ENCODE assay signal across 8 mouse cellular contexts in the genomic region with DNA sequence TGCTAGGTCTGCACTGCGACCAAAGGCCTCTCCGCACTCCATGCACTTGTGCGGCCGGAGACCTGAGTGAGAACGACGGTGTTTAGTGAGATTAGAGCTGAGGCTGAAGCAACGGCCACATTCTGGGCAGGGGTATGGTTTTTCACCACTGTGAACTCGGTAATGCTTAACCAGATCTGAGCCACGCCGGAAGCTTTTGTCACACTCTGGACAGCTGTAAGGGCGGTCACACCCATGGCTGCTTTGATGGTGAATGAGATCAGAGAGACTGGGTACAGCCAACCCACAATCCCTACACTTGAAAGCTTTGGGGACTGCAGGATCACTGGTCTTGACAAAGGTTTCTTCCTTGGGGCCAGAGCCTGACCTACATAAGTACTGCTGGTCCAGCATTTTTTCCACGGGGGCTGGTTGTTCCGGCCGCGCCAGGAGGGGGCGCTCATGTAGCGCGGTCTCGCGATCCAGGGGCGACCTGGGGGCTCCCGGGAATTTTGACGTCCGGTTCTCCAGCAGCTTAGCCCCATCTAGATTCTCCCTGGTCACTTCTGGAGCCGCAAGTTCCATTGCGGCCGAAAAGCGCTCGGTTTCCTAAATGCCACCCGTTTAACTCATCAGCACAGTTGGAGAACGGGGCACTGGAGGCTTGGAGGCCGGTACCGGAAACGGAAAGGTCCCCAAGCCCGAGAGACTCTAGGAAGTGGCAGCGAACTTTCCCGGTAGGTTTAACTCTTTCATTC. TPM values are rescaled to one million over a fixed set of nuclear protein-coding genes. Genes with fewer than 3 reads are reported as not detected.
DNase-seq lines count a peak whose midpoint lies in the region; ATAC-seq and TF ChIP-seq lines count a peak whose summit lies in the region.

A gene (plus strand): TSS at position 487 of the 737 bp plus-strand sequence.

- in situ Hi-C loops in ES-E14 (cut with MboI; ENCODE audit: low sequenced_read_pairs in 2 of 2, unreplicated experiment in 2 of 2): no loop called here

- H3K4me3 ChIP-seq in ES-E14 (ENCODE audit: insufficient read depth in 1 of 2, low read depth in 1 of 2, low read length in 2 of 2, poor library complexity in 1 of 2, severe bottlenecking in 1 of 2): peak within 1 kb of the TSS; percentile 88 to 89
- peak within 1 kb of the TSS; percentile 70 for H3K4me3 ChIP-seq in forebrain, embryonic 15.5 days
- peak within 1 kb of the TSS; percentile 63 for H3K4me3 ChIP-seq in neural tube, embryonic 14.5 days (ENCODE audit: low read depth, low read length)

- H3K4me1 ChIP-seq in ES-E14 (ENCODE audit: control insufficient read depth in 2 of 2, insufficient read depth in 2 of 2, low read length in 2 of 2, poor library complexity in 1 of 2): peaks cover 0 to 2% of the 10 kb centered on the region in 2 experiments; a peak in 1 of 4 replicates
- H3K4me1 ChIP-seq in forebrain, embryonic 15.5 days: peaks cover 17% of the 10 kb centered on the region
- peaks cover 9% of the 10 kb centered on the region; the same call in 1 of the 2 replicates for H3K4me1 ChIP-seq in neural tube, embryonic 14.5 days (ENCODE audit: control insufficient read depth, insufficient read depth, low read length)

- H3K27ac ChIP-seq in ES-E14 (ENCODE audit: insufficient read depth, low read depth, low read length, poor library complexity, severe bottlenecking): peak within 1 kb of the TSS; percentile 97
- peak within 1 kb of the TSS; percentile 98 for H3K27ac ChIP-seq in forebrain, embryonic 15.5 days (replicated peaks)
- H3K27ac ChIP-seq in neural tube, embryonic 14.5 days (ENCODE audit: low read depth, low read length): peak within 1 kb of the TSS; percentile 95

- peak within 1 kb of the TSS; percentile 76 for H3K4me2 ChIP-seq in forebrain, embryonic 15.5 days (replicated peaks)
- H3K4me2 ChIP-seq in neural tube, embryonic 14.5 days (ENCODE audit: low read depth, low read length): peak within 1 kb of the TSS; percentile 87

- 24% methylated on average over 37 of the region's 37 CpGs for WGBS in forebrain, embryonic 15.5 days
- 27% methylated on average over 37 of the region's 37 CpGs for WGBS in neural tube, embryonic 14.5 days

- H3K36me3 ChIP-seq in ES-E14 (ENCODE audit: control insufficient read depth, insufficient read depth, low read length, poor library complexity, severe bottlenecking): peaks cover 8% of the 10 kb centered on the region; the same call in 1 of the 2 replicates
- peaks cover 9% of the 10 kb centered on the region; the same call in 1 of the 2 replicates for H3K36me3 ChIP-seq in forebrain, embryonic 15.5 days
- H3K36me3 ChIP-seq in neural tube, embryonic 14.5 days (ENCODE audit: control insufficient read depth, insufficient read depth, low read length): peaks cover 5% of the 10 kb centered on the region; the same call in 1 of the 2 replicates

- peak; percentile 51 for DNase-seq in ES-E14 (ENCODE audit: low read depth, low spot score)
- peak; percentile 86 for DNase-seq in cerebellum, adult 11-12 months
- peak; percentile 90 to 93 for DNase-seq in heart, postnatal 14 days
- DNase-seq in layer of hippocampus, adult 11-12 months (ENCODE audit: low spot score): peak; percentile 84
- DNase-seq in lung, adult 18-20 months: peak; percentile 83 to 86
- peak; percentile 78 for DNase-seq in testis, postnatal 14 days (ENCODE audit: low spot score)

- H3K9me3 ChIP-seq in ES-E14 (ENCODE audit: control insufficient read depth, insufficient read depth, low read depth, low read length): no peaks in the 10 kb centered on the region
- no peaks in the 10 kb centered on the region for H3K9me3 ChIP-seq in forebrain, embryonic 15.5 days
- H3K9me3 ChIP-seq in neural tube, embryonic 14.5 days (ENCODE audit: control insufficient read depth, low read length): no peaks in the 10 kb centered on the region

- H3K9ac ChIP-seq in ES-E14 (ENCODE audit: insufficient read depth, low read depth, low read length, poor library complexity, severe bottlenecking): peak within 1 kb of the TSS; percentile 97
- H3K9ac ChIP-seq in forebrain, embryonic 15.5 days (replicated peaks): peak within 1 kb of the TSS; percentile 67
- H3K9ac ChIP-seq in neural tube, embryonic 14.5 days (replicated peaks; ENCODE audit: low read depth, low read length): peak within 1 kb of the TSS; percentile 55

- H3K27me3 ChIP-seq in forebrain, embryonic 15.5 days: no peaks in the 10 kb centered on the region
- H3K27me3 ChIP-seq in neural tube, embryonic 14.5 days (ENCODE audit: control insufficient read depth, insufficient read depth, low read length): no peaks in the 10 kb centered on the region

- intact Hi-C loops in heart, postnatal 14 days (cut with DNase I): loop anchor here (2.0 kb wide), 1 partner anchor 108 kb away; no protein-coding TSS in a partner anchor

- peak; percentile 6; the same call in 1 of the 2 replicates for ATAC-seq in forebrain, embryonic 15.5 days (replicated peaks)
- peak; percentile 29 for ATAC-seq in neural tube, embryonic 14.5 days (ENCODE audit: low read depth)

TF ChIP-seq in ES-E14, 5 proteins besides CTCF, POLR2A, EP300 and RAD21:
- TF ChIP-seq MAFK (IDR thresholded peaks at IDR 0.05; ENCODE audit: insufficient read depth, low read depth, low read length) (peak; percentile 84), HCFC1 (IDR thresholded peaks at IDR 0.05; ENCODE audit: borderline replicate concordance, insufficient read depth, low read length) (no peak; the same call in 1 of the 2 replicates)

RNA-seq across cellular contexts. Expression of the gene that starts here (rescaled TPM):
- total RNA-seq in ES-E14 (2012; rRNA removed): 9.3 and 11.4 TPM in 2 replicates
- 11.0 and 12.0 TPM in 2 replicates for polyA plus RNA-seq in forebrain, embryonic 15.5 days (2015; fragmentation: Nextera tagmentation; extraction: Ambion mirVana)
- total RNA-seq in heart, postnatal 14 days (2021): 1 to 10 TPM; 7.8 to 9.0 TPM
- 9.0 and 10.7 TPM in 2 replicates for polyA plus RNA-seq in neural tube, embryonic 14.5 days (2014; fragmentation: Nextera tagmentation; extraction: Ambion mirVana)

Comparison
In these comparisons a context has a peak if more than half of its experiments do, and no peak if none do; other contexts are left out.
1. Peak in every context shown above with its lines: DNase-seq, ATAC-seq, H3K4me3 ChIP-seq and H3K27ac ChIP-seq.